Mouse (Mus musculus): ENCODE measurements around the gene Ildr2. TPM values are rescaled to one million over a fixed set of nuclear protein-coding genes. Genes with fewer than 3 reads are reported as not detected.

The Ildr2 gene
- polyA plus RNA-seq, 1 experiment, result not detected

GRCm38 (mm10) chr1:166255651-166256050 lies 1.7 kb downstream of the Ildr2 start:
- 46% methylated on average over 2 of the region's 2 CpGs for WGBS
- H3K27ac ChIP-seq (ENCODE audit: control insufficient read depth, insufficient read depth, low read depth, low read length, poor library complexity), result no peak overlapping the region
- no peak overlapping the region for H3K4me3 ChIP-seq (replicated peaks; ENCODE audit: control insufficient read depth, low read depth, low read length)
- H3K4me1 ChIP-seq (ENCODE audit: control insufficient read depth, insufficient read depth, low read length), result no peaks in the 10 kb centered on the region
- TF ChIP-seq CTCF (IDR thresholded peaks at IDR 0.05; ENCODE audit: control insufficient read depth, insufficient read depth, low read length), result no peak
- TF ChIP-seq POLR2A (IDR thresholded peaks at IDR 0.05; ENCODE audit: borderline replicate concordance, control insufficient read depth, low read depth, low read length), result no peak

GRCm38 (mm10) chr1:166256302-166256701 lies 2.4 kb downstream of the Ildr2 start:
- TF ChIP-seq CTCF (IDR thresholded peaks at IDR 0.05; ENCODE audit: control insufficient read depth, insufficient read depth, low read length), result no peak
- Histone ChIP-seq H3K4me1 (ENCODE audit: control insufficient read depth, insufficient read depth, low read length) (no peaks in the 10 kb centered on the region), H3K27ac (ENCODE audit: control insufficient read depth, insufficient read depth, low read depth, low read length, poor library complexity) (no peak overlapping the region), H3K4me3 (replicated peaks; ENCODE audit: control insufficient read depth, low read depth, low read length) (no peak overlapping the region)
- 37% methylated on average over 6 of the region's 6 CpGs for WGBS

- TF ChIP-seq CTCF (IDR thresholded peaks at IDR 0.05; ENCODE audit: control insufficient read depth, insufficient read depth, low read length), result no peak
- H3K27ac ChIP-seq (ENCODE audit: control insufficient read depth, insufficient read depth, low read depth, low read length, poor library complexity), result no peak overlapping the region
- H3K4me1 ChIP-seq (ENCODE audit: control insufficient read depth, insufficient read depth, low read length), result no peaks in the 10 kb centered on the region
- H3K4me3 ChIP-seq (replicated peaks; ENCODE audit: control insufficient read depth, low read depth, low read length), result no peak overlapping the region
- 73% methylated on average over 4 of the region's 4 CpGs for WGBS
Measured at GRCm38 (mm10) chr1:166256898-166257297, 3.0 kb downstream of the Ildr2 start.

GRCm38 (mm10) chr1:166259526-166259925 lies 5.6 kb downstream of the Ildr2 start:
- Histone ChIP-seq H3K4me3 (replicated peaks; ENCODE audit: control insufficient read depth, low read depth, low read length) (no peak overlapping the region), H3K4me1 (ENCODE audit: control insufficient read depth, insufficient read depth, low read length) (no peaks in the 10 kb centered on the region), H3K27ac (ENCODE audit: control insufficient read depth, insufficient read depth, low read depth, low read length, poor library complexity) (no peak overlapping the region)
- TF ChIP-seq CTCF (IDR thresholded peaks at IDR 0.05; ENCODE audit: control insufficient read depth, insufficient read depth, low read length), result no peak
- 46% methylated on average over 6 of the region's 6 CpGs for WGBS

- no peak overlapping the region for H3K4me3 ChIP-seq (replicated peaks; ENCODE audit: control insufficient read depth, low read depth, low read length)
- TF ChIP-seq POLR2A (IDR thresholded peaks at IDR 0.05; ENCODE audit: borderline replicate concordance, control insufficient read depth, low read depth, low read length), result no peak
- no peak for TF ChIP-seq CTCF (IDR thresholded peaks at IDR 0.05; ENCODE audit: control insufficient read depth, insufficient read depth, low read length)
Measured at GRCm38 (mm10) chr1:166266001-166266705, 12.2 kb downstream of the Ildr2 start.

GRCm38 (mm10) chr1:166266918-166267317 lies 13.0 kb downstream of the Ildr2 start:
- TF ChIP-seq POLR2A (IDR thresholded peaks at IDR 0.05; ENCODE audit: borderline replicate concordance, control insufficient read depth, low read depth, low read length), result no peak
- TF ChIP-seq CTCF (IDR thresholded peaks at IDR 0.05; ENCODE audit: control insufficient read depth, insufficient read depth, low read length), result no peak
- 45% methylated on average over 9 of the region's 9 CpGs for WGBS
- no peak overlapping the region for H3K4me3 ChIP-seq (replicated peaks; ENCODE audit: control insufficient read depth, low read depth, low read length)
- no peaks in the 10 kb centered on the region for H3K4me1 ChIP-seq (ENCODE audit: control insufficient read depth, insufficient read depth, low read length)
- H3K27ac ChIP-seq (ENCODE audit: control insufficient read depth, insufficient read depth, low read depth, low read length, poor library complexity), result no peak overlapping the region

More at GRCm38 (mm10) chr1:166266001-166266705, 12.2 kb downstream of the Ildr2 start:
- Histone ChIP-seq H3K27ac (ENCODE audit: control insufficient read depth, insufficient read depth, low read depth, low read length, poor library complexity) (no peak overlapping the region), H3K4me1 (ENCODE audit: control insufficient read depth, insufficient read depth, low read length) (no peaks in the 10 kb centered on the region)
- 83% methylated on average over 7 of the region's 7 CpGs for WGBS

- Histone ChIP-seq H3K4me1 (ENCODE audit: control insufficient read depth, insufficient read depth, low read length) (no peaks in the 10 kb centered on the region), H3K4me3 (replicated peaks; ENCODE audit: control insufficient read depth, low read depth, low read length) (no peak overlapping the region), H3K27ac (ENCODE audit: control insufficient read depth, insufficient read depth, low read depth, low read length, poor library complexity) (no peak overlapping the region)
- TF ChIP-seq POLR2A (IDR thresholded peaks at IDR 0.05; ENCODE audit: borderline replicate concordance, control insufficient read depth, low read depth, low read length) (no peak), CTCF (IDR thresholded peaks at IDR 0.05; ENCODE audit: control insufficient read depth, insufficient read depth, low read length) (no peak)
- WGBS, result 70% methylated on average over 5 of the region's 5 CpGs
Measured at GRCm38 (mm10) chr1:166268218-166268617, 14.3 kb downstream of the Ildr2 start.

GRCm38 (mm10) chr1:166278786-166279185 lies 24.8 kb downstream of the Ildr2 start:
- H3K4me3 ChIP-seq (replicated peaks; ENCODE audit: control insufficient read depth, low read depth, low read length), result no peak overlapping the region
- no peak for TF ChIP-seq POLR2A (IDR thresholded peaks at IDR 0.05; ENCODE audit: borderline replicate concordance, control insufficient read depth, low read depth, low read length)
- no peak for TF ChIP-seq CTCF (IDR thresholded peaks at IDR 0.05; ENCODE audit: control insufficient read depth, insufficient read depth, low read length)
- H3K27ac ChIP-seq (ENCODE audit: control insufficient read depth, insufficient read depth, low read depth, low read length, poor library complexity), result no peak overlapping the region
- no peaks in the 10 kb centered on the region for H3K4me1 ChIP-seq (ENCODE audit: control insufficient read depth, insufficient read depth, low read length)
- 53% methylated on average over 2 of the region's 2 CpGs for WGBS

- Histone ChIP-seq H3K4me1 (ENCODE audit: control insufficient read depth, insufficient read depth, low read length) (no peaks in the 10 kb centered on the region), H3K4me3 (replicated peaks; ENCODE audit: control insufficient read depth, low read depth, low read length) (no peak overlapping the region), H3K27ac (ENCODE audit: control insufficient read depth, insufficient read depth, low read depth, low read length, poor library complexity) (no peak overlapping the region)
- 59% methylated on average over 9 of the region's 9 CpGs for WGBS
- TF ChIP-seq POLR2A (IDR thresholded peaks at IDR 0.05; ENCODE audit: borderline replicate concordance, control insufficient read depth, low read depth, low read length), result no peak
- TF ChIP-seq CTCF (IDR thresholded peaks at IDR 0.05; ENCODE audit: control insufficient read depth, insufficient read depth, low read length), result no peak
Measured at GRCm38 (mm10) chr1:166279580-166280206, 25.8 kb downstream of the Ildr2 start.
